ENCODE assay signal across 19 mouse cellular contexts in the genomic region with DNA sequence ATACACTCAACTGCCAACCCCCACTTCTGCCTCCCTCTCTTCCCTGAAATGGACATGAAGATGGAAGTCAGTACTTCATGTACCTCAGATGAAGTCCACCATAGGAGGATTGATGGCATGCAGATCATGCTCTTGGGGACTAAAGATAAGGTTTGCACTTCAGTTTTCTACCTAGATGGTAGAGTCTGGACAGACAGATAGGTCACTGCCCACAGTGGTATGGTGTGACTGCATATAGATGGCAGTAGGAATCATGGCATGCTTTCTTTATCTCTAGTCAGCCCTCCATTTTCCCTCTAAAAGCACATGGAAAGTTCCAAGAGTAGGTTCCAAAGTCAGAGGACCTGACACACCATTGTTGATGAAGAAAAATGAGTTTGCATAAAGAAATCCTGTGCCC.
A peak's percentile ranks its signal among the peaks of the same experiment; 100 is the strongest.
DNase-seq lines count a peak whose midpoint lies in the region; ATAC-seq lines count a peak whose summit lies in the region.
"Had no signal": no experiment of that assay in that cellular context is flagged by ENCODE, and none has a peak within 500 bp of the region (broad histone marks: within the 10 kb centered on the region; RNA-seq: fewer than 3 reads in every experiment).

No protein-coding gene starts in this region.

- DNase-seq in spleen, postnatal 36 days (ENCODE audit: low spot score in 2 of 2) = no peak
- DNase-seq in midbrain, embryonic 11.5 days (ENCODE audit: low spot score, missing footprints) = no peak
- DNase-seq: adrenal gland, adult 2 months; adrenal gland, postnatal 10 days; adrenal gland, postnatal 25 days; cerebellum, adult 11 months; cerebellum, adult 18-20 months; cerebellum, adult 8-10 months; cerebellum, adult 9-11 months; cerebellum, postnatal 14 days; cerebellum, postnatal 36 days had no signal

- no peaks in the 10 kb centered on the region for H3K9me3 ChIP-seq in liver, embryonic 16.5 days (replicated peaks; ENCODE audit: control insufficient read depth, low read length)
- H3K9me3 ChIP-seq in liver, embryonic 12.5 days (replicated peaks) = no peaks in the 10 kb centered on the region
- H3K9me3 ChIP-seq in midbrain, embryonic 11.5 days (ENCODE audit: control insufficient read depth, low read length) = no peaks in the 10 kb centered on the region
- H3K9me3 ChIP-seq: embryonic facial prominence, embryonic 10.5 days; embryonic facial prominence, embryonic 12.5 days; forebrain, embryonic 13.5 days; forebrain, embryonic 15.5 days had no signal

- H3K9ac ChIP-seq in liver, embryonic 16.5 days (ENCODE audit: low read depth, low read length) = no peak overlapping the region
- no peak overlapping the region for H3K9ac ChIP-seq in liver, embryonic 12.5 days
- H3K9ac ChIP-seq in midbrain, embryonic 11.5 days (ENCODE audit: low read length) = no peak overlapping the region
- H3K9ac ChIP-seq: embryonic facial prominence, embryonic 12.5 days; forebrain, embryonic 13.5 days; forebrain, embryonic 15.5 days had no signal

- no peak overlapping the region for H3K4me2 ChIP-seq in liver, embryonic 16.5 days (ENCODE audit: low read depth, low read length)
- H3K4me2 ChIP-seq in liver, embryonic 12.5 days = no peak overlapping the region
- H3K4me2 ChIP-seq in midbrain, embryonic 11.5 days = no peak overlapping the region
- H3K4me2 ChIP-seq: embryonic facial prominence, embryonic 12.5 days; forebrain, embryonic 13.5 days; forebrain, embryonic 15.5 days had no signal

- no peaks in the 10 kb centered on the region for H3K36me3 ChIP-seq in liver, embryonic 16.5 days (ENCODE audit: control insufficient read depth, insufficient read depth)
- no peaks in the 10 kb centered on the region for H3K36me3 ChIP-seq in liver, embryonic 12.5 days
- H3K36me3 ChIP-seq in midbrain, embryonic 11.5 days (ENCODE audit: control insufficient read depth, insufficient read depth, low read length) = no peaks in the 10 kb centered on the region
- H3K36me3 ChIP-seq: embryonic facial prominence, embryonic 10.5 days; embryonic facial prominence, embryonic 12.5 days; forebrain, embryonic 15.5 days had no signal

- peak; percentile 45; the same call in 1 of the 2 replicates for ATAC-seq in liver, embryonic 16.5 days (ENCODE audit: low read depth)
- no peak for ATAC-seq in liver, embryonic 12.5 days
- ATAC-seq in common myeloid progenitor, adult 5-6 weeks (replicated peaks; ENCODE audit: low read depth, poor library complexity, severe bottlenecking) = 0 out of 2 replicates have a peak, but pooled peaks have one; percentile 25
- peak; percentile 68 for ATAC-seq in megakaryocyte progenitor cell, adult 5-6 weeks (replicated peaks; ENCODE audit: poor library complexity)
- no peak for ATAC-seq in midbrain, embryonic 11.5 days (ENCODE audit: low FRiP score)
- ATAC-seq: forebrain, embryonic 13.5 days; forebrain, embryonic 15.5 days had no signal

- H3K4me3 ChIP-seq in liver, embryonic 16.5 days (ENCODE audit: low read depth, low read length) = no peak overlapping the region
- no peak overlapping the region for H3K4me3 ChIP-seq in liver, embryonic 12.5 days
- H3K4me3 ChIP-seq in midbrain, embryonic 11.5 days (ENCODE audit: low read depth, low read length) = no peak overlapping the region
- H3K4me3 ChIP-seq: embryonic facial prominence, embryonic 10.5 days; embryonic facial prominence, embryonic 12.5 days; forebrain, embryonic 13.5 days; forebrain, embryonic 15.5 days had no signal

- H3K4me1 ChIP-seq in liver, embryonic 16.5 days (ENCODE audit: control insufficient read depth, low read depth, low read length) = no peaks in the 10 kb centered on the region
- H3K4me1 ChIP-seq in liver, embryonic 12.5 days = no peaks in the 10 kb centered on the region
- H3K4me1 ChIP-seq in midbrain, embryonic 11.5 days (ENCODE audit: control insufficient read depth, insufficient read depth, low read length) = no peaks in the 10 kb centered on the region
- H3K4me1 ChIP-seq: embryonic facial prominence, embryonic 10.5 days; embryonic facial prominence, embryonic 12.5 days; forebrain, embryonic 13.5 days; forebrain, embryonic 15.5 days had no signal

- H3K27ac ChIP-seq in liver, embryonic 16.5 days (ENCODE audit: low read length) = no peak overlapping the region
- no peak overlapping the region for H3K27ac ChIP-seq in liver, embryonic 12.5 days
- no peak overlapping the region for H3K27ac ChIP-seq in midbrain, embryonic 11.5 days (ENCODE audit: low read depth, low read length)
- H3K27ac ChIP-seq: embryonic facial prominence, embryonic 10.5 days; embryonic facial prominence, embryonic 12.5 days; forebrain, embryonic 13.5 days; forebrain, embryonic 15.5 days had no signal

- H3K27me3 ChIP-seq in liver, embryonic 16.5 days (ENCODE audit: control insufficient read depth, insufficient read depth, low read depth, low read length) = no peaks in the 10 kb centered on the region
- H3K27me3 ChIP-seq in liver, embryonic 12.5 days (replicated peaks) = no peaks in the 10 kb centered on the region
- H3K27me3 ChIP-seq in midbrain, embryonic 11.5 days (ENCODE audit: control insufficient read depth, insufficient read depth, low read length) = no peaks in the 10 kb centered on the region
- H3K27me3 ChIP-seq: embryonic facial prominence, embryonic 12.5 days; forebrain, embryonic 13.5 days; forebrain, embryonic 15.5 days had no signal

Comparison
In these comparisons a context has a peak if more than half of its experiments do, and no peak if none do; other contexts are left out.
1. ATAC-seq: peak in liver, embryonic 16.5 days (single experiment), common myeloid progenitor, adult 5-6 weeks (single experiment) and megakaryocyte progenitor cell, adult 5-6 weeks (single experiment); none in liver, embryonic 12.5 days (single experiment) and midbrain, embryonic 11.5 days (single experiment).